Mouse (Mus musculus): ENCODE data around the gene Bcorl1. TPM values are rescaled to one million over a fixed set of nuclear protein-coding genes. Genes with fewer than 3 reads are reported as not detected.
"Not testable (repeated sequence)": the region's sequence is repeated elsewhere in the genome, so short reads cannot be mapped to it uniquely, and the experiment has no call there.

Bcorl1 gene
- polyA plus RNA-seq, 1 experiment from 2014 or later = 7.6 TPM

DNA sequence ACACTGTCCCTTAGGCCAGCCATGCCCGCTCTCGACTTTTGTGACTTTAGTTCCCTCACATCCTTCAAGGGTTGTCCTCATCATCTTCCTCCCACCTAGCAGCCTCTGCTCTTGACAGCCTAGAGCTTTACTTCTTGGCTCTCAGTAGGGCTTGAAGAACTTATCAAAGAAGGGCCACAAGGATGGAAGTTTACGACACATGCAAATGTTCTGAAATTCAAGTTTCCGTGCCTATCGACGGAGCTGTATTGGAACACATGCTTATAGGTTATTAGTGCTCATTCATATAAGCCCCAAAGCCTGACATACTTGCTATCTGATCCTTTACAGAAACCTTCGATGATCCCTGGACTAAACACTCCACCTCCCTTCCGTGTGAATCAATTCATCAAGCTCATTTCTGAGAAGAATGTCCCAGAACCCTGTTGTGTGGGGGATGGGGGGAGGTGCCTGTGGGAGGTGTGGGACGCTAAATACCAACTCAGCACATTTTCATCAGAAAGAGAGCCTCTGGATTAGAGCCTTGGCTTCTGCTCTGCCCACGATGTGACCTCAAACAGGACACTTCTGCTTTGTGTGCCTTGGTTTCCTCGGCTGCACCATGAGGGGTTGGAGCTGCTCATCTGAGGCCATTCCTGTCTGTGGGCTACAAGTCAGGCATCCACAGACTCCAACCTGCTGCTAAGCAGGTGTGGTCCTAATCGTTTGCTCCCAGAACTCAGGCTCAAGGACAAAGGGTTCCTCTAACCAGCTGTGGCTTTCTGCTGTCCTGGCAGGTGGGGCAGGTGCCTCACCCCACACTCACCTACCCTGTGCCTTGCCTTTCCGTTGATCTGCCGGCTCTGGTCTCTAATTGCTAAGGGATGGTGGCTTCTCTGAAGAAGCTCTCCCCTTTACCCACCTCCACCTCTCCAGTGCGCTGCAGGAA lies 91.7 kb downstream of the Bcorl1 start:
- Histone ChIP-seq H3K4me2 (no peak overlapping the region), H3K27me3 (no peaks in the 10 kb centered on the region), H3K36me3 (no peaks in the 10 kb centered on the region), H3K4me1 (replicated peaks) (no peaks in the 10 kb centered on the region), H3K27ac (no peak overlapping the region), H3K9me3 (no peaks in the 10 kb centered on the region), H3K9ac (no peak overlapping the region), H3K4me3 (no peak overlapping the region)
- no peak for ATAC-seq (ENCODE audit: low FRiP score)
- 68% methylated on average over 15 of the region's 15 CpGs for WGBS

DNA sequence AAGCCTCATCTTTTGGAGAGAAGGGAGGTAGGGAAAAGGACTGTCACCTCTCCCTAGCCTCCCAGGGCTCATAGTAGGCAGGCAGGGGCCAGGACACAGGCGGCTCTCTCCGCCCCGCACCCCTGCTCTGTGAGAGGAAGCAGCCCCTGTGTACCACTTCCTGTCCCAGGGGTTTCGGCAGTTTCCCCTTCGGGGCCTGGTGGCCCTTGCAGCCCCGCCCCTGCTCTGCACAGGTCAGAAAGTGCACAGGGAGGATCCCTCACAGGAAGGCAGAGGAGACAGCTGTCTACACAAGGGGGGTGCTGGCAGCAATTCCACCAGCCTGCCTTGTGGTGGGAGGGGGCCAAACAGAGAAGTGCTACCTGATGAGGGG lies 92.4 kb downstream of the Bcorl1 start:
- Histone ChIP-seq H3K4me1 (replicated peaks) (no peaks in the 10 kb centered on the region), H3K9me3 (no peaks in the 10 kb centered on the region), H3K4me3 (no peak overlapping the region), H3K27me3 (no peaks in the 10 kb centered on the region), H3K4me2 (no peak overlapping the region), H3K36me3 (no peaks in the 10 kb centered on the region), H3K27ac (no peak overlapping the region), H3K9ac (no peak overlapping the region)
- WGBS = 66% methylated on average over 6 of the region's 6 CpGs
- no peak for ATAC-seq (ENCODE audit: low FRiP score)

DNA sequence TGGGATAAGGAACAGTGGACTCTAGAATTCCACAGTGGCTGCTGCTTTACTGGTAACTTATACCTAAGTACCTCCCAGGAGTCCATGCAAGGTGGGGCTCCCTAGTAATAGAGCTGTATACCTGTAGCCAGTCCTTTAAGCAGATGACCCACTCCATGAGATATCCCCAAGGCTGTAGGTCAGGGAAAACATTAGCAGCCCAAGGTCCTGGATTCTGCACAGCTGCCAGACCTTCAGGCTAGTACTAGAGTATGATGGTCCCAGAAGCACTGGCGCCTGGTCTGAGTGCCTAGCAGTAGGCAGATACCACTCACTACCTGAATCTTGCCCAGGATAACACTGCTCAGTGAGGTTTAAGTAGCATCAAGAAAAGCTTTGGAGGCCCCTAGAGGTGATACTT lies 93.1 kb downstream of the Bcorl1 start:
- Histone ChIP-seq H3K27ac (no peak overlapping the region), H3K4me2 (no peak overlapping the region), H3K36me3 (no peaks in the 10 kb centered on the region), H3K27me3 (no peaks in the 10 kb centered on the region), H3K9me3 (no peaks in the 10 kb centered on the region), H3K4me3 (no peak overlapping the region), H3K9ac (no peak overlapping the region), H3K4me1 (replicated peaks) (no peaks in the 10 kb centered on the region)
- ATAC-seq (ENCODE audit: low FRiP score) = no peak
- whole genome bisulfite sequencing = 90% methylated on average over 1 of the region's 1 CpGs

DNA sequence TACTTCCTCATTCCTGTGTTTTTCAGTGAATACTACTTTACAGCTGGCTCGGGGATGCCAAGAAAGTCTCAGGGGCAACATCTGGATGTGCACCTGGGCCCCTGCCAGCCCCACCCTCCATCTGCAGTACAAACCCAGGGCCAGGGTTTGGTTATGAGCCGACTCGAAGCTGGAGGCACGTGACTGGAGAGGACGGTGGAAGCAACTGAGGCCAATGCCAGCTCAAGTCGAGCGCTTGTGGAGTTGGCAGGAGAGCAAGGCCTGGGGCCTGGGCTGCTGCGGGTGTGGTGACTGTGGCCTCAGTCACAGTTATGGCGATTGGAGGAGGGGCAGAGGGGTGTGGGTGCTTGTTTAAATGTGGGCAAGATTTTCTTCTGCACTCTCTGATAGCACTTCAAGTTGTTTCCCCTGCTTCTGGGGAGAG lies 94.3 kb downstream of the Bcorl1 start:
- no peak for ATAC-seq (ENCODE audit: low FRiP score)
- no peaks in the 10 kb centered on the region for H3K4me1 ChIP-seq (replicated peaks)
- H3K4me2 ChIP-seq = no peak overlapping the region
- H3K9ac ChIP-seq = no peak overlapping the region
- H3K27me3 ChIP-seq = no peaks in the 10 kb centered on the region
- no peaks in the 10 kb centered on the region for H3K36me3 ChIP-seq
- H3K9me3 ChIP-seq = no peaks in the 10 kb centered on the region
- WGBS = 84% methylated on average over 9 of the region's 9 CpGs
- H3K27ac ChIP-seq = no peak overlapping the region
- H3K4me3 ChIP-seq = no peak overlapping the region

DNA sequence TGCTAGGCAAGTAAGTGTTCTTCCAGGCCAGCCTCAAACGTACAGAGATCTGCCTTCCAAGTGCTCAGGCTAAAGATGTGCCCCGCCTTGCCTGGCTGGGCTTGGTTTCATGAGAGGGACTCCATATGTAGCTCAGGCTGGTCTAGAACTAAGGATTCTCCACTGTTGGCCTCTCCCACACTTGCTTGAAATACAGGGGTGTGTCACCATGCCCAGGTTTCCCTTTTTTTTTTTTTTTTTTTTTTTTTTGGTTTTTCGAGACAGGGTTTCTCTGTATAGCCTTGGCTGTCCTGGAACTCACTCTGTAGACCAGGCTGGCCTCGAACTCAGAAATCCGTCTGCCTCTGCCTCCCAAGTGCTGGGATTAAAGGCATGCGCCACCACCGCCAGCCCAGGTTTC lies 94.9 kb downstream of the Bcorl1 start:
- H3K9me3 ChIP-seq; H3K36me3 ChIP-seq; H3K4me2 ChIP-seq; H3K27ac ChIP-seq; H3K4me3 ChIP-seq; ATAC-seq (ENCODE audit: low FRiP score); H3K27me3 ChIP-seq; H3K9ac ChIP-seq; H3K4me1 ChIP-seq (replicated peaks): not testable (repeated sequence)
- WGBS = 95% methylated on average over 5 of the region's 7 CpGs

DNA sequence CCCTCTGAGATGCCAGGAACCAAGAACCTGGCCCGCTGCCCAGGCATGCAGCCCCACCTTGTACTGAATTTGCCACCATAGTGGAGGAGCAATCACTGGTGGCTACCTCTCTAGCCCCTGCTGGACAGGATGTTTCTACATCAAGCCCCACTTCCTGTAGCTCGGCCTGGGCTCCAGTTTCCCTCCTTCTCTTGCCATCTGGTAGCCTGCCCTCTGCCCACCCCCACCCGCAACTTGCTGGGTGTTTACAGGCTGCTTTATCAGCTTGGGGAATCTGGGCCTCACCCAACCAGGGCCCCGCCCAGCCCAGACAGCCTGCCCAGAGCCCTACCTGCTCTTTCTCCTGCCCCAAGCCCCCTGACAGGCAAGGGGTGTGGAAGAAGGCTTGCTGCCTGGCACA lies 97.9 kb downstream of the Bcorl1 start:
- Histone ChIP-seq H3K4me1 (replicated peaks) (no peaks in the 10 kb centered on the region), H3K9me3 (no peaks in the 10 kb centered on the region), H3K4me3 (no peak overlapping the region), H3K36me3 (no peaks in the 10 kb centered on the region), H3K27ac (no peak overlapping the region), H3K4me2 (no peak overlapping the region), H3K9ac (no peak overlapping the region), H3K27me3 (no peaks in the 10 kb centered on the region)
- ATAC-seq (ENCODE audit: low FRiP score) = no peak
- 81% methylated on average over 4 of the region's 4 CpGs for WGBS

DNA sequence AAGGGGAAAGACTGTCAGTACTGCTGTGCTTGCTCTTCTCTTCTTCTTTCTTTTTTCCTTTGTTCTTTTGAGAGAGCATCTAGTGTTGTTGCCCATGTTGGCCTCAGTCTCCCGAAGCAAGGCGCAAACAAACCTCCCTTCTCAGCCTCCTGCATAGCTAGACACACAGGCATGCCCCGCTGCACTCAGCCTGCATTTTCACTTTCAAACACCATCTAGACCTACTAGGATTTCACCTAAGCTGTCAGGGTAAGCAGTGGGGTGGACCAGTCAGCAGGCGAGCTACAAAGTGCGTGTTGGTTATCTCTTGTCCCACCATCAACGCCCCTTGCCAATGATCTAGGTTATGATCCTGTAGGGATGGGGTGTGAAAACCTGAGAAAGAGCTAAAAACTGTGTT lies 100.4 kb downstream of the Bcorl1 start:
- Histone ChIP-seq H3K36me3 (no peaks in the 10 kb centered on the region), H3K4me2 (no peak overlapping the region), H3K9ac (no peak overlapping the region), H3K4me3 (no peak overlapping the region), H3K27ac (no peak overlapping the region), H3K27me3 (no peaks in the 10 kb centered on the region), H3K4me1 (replicated peaks) (no peaks in the 10 kb centered on the region), H3K9me3 (no peaks in the 10 kb centered on the region)
- no peak for ATAC-seq (ENCODE audit: low FRiP score)
- 84% methylated on average over 6 of the region's 6 CpGs for WGBS

DNA sequence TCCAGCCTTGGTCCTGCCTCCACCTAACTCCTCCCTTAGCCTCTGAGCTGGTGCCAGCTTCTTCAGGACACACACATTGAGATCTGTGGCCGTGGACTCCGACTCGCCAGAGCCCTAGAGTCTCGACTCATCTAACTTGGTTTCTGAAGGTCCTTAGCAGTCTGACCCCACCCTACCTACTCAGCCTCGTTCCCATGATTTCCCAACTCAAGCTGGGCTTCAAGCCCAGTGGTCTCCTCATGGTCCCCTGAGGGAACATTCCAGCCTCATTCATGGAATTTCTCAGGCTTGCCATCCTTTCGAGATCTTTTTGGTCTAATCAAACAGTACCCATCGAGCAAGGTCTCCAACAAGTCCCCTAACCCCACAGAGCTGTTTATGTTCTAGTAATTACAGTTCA lies 100.8 kb downstream of the Bcorl1 start:
- Histone ChIP-seq H3K27ac (no peak overlapping the region), H3K4me3 (no peak overlapping the region), H3K27me3 (no peaks in the 10 kb centered on the region), H3K9ac (no peak overlapping the region), H3K4me1 (replicated peaks) (no peaks in the 10 kb centered on the region), H3K36me3 (no peaks in the 10 kb centered on the region), H3K9me3 (no peaks in the 10 kb centered on the region), H3K4me2 (no peak overlapping the region)
- no peak for ATAC-seq (ENCODE audit: low FRiP score)
- WGBS = 80% methylated on average over 7 of the region's 7 CpGs

DNA sequence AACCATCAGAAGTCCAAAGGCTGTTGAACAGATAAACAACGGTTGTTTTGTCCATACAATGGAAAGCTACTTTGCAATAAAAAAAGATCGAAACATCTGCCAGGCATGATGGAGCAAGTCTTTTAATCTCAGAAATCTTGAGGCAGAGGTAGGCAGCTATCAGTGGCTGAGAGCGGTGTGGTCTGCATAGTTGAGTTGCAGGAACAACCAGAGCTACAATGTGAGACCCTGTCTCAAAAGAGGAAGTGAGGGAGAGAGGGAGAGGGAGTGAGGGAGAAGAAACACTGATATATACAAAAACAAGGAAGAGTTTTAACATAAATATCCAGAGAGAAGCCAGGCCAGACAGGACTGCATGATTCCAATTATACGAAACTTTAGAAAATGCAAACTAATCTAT lies 103.5 kb downstream of the Bcorl1 start:
- WGBS = 88% methylated on average over 4 of the region's 4 CpGs
- H3K4me1 ChIP-seq (replicated peaks) = no peaks in the 10 kb centered on the region; the same call in 1 of the 2 replicates
- ATAC-seq (ENCODE audit: low FRiP score) = no peak

DNA sequence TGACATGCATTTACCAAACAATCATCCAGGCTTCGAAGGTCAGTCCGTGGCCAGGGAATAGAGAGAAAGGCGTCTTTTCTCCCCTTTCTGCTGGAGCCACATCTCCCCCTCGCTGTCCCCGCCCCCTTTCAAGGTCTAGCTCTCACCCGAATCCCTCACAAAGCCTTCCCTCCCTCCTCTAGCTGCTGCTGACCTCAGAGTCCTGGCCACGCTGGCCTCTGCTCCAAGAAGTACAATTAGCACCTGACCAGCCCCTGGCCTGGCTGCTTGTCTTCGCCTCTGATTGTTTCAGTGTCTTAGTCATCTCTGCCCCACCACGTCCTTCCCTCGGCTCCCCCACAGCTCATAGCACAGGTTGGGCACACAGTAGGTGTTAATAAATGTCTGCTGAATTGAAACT lies 108.5 kb downstream of the Bcorl1 start:
- Histone ChIP-seq H3K9ac (no peak overlapping the region), H3K4me1 (replicated peaks) (peaks cover 6% of the 10 kb centered on the region; the same call in 1 of the 2 replicates), H3K9me3 (no peaks in the 10 kb centered on the region), H3K4me3 (no peak overlapping the region), H3K27ac (no peak overlapping the region), H3K27me3 (peaks cover 32% of the 10 kb centered on the region), H3K36me3 (no peaks in the 10 kb centered on the region), H3K4me2 (no peak overlapping the region)
- no peak for ATAC-seq (ENCODE audit: low FRiP score)
- WGBS = 22% methylated on average over 10 of the region's 10 CpGs

More for the DNA sequence above, 103.5 kb downstream of the Bcorl1 start:
- Histone ChIP-seq H3K4me3 (no peak overlapping the region), H3K4me2 (no peak overlapping the region), H3K9ac (no peak overlapping the region), H3K36me3 (no peaks in the 10 kb centered on the region), H3K27ac (no peak overlapping the region), H3K27me3 (no peaks in the 10 kb centered on the region), H3K9me3 (no peaks in the 10 kb centered on the region)

DNA sequence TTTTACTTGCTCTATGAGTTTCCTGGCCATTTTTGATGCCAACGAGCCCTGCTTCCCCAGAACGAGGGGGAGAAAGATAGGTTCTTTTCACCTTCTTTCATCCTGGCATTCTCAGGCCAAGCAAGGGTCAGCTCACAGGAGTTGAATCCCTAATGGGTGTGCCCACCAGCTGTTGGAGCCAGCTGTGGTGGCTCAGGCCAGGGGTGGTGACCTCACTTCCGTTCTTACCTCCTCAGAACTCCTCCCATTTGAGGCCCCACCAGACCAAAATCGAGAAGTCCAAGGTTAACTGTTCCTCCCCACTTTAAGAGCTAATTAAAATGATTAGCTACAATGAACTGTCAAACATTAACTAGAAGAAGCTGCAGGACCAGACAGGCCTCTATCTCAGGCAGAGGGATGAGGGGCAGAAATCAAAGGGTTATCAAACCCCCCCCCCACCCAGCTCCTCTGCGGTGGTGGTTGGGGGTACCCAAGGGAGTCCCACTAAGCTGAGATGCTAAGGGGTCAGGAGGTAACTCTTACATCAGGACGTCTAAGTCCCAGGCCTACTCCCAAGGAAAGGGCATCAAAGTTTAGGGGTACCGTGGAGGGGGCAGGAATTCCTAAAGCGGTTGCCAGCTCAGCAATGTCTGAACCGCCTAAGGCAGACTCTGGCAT lies 111.2 kb downstream of the Bcorl1 start:
- H3K4me3 ChIP-seq = peak overlapping the region; percentile 40; the same call in 1 of the 2 replicates

DNA sequence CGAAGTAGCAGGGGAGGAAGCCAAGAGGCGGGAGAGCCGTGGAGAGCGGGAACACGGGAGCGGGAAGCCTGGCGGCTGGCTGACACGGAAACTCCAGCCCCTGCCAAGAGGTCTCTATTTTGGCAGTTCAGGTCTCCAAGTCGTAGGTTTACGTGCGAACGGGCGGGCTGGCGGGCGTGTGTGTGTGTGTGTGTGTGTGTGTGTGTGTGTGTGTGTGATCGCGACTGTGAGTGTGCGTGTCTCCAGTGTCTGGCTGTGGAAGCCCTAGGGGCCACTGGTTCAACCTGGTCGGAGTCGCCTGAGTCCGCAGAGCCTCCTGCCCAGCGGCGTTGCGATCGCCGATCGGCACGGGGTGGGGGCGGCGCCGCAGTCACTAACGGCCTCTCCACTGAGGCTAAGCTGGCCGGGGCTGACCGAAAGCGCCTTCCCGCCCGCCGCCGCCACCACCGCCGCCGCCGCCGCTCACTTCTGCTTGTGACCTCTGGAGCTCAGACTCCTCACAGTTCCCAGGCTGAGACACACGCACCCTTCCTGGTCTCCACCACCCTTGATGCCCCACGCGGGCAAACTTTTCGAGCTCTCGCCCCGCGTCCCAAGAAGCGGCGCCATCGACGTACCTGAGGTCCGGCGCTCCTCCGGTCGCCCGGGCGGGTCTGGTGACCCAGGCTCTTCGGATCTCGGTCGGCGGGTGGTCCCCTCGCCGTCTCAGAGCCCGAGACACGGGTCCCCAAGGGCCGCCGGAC lies 111.9 kb downstream of the Bcorl1 start:
- Histone ChIP-seq H3K36me3 (no peaks in the 10 kb centered on the region), H3K27me3 (peaks cover 54% of the 10 kb centered on the region), H3K9me3 (no peaks in the 10 kb centered on the region), H3K4me2 (peak overlapping the region; percentile 48), H3K27ac (no peak overlapping the region), H3K4me1 (replicated peaks) (peaks cover 6% of the 10 kb centered on the region; the same call in 1 of the 2 replicates), H3K9ac (0 out of 2 replicates have a peak overlapping the region, but pooled peaks have one; percentile 39), H3K4me3 (peak overlapping the region; percentile 40)
- WGBS = 21% methylated on average over 52 of the region's 71 CpGs
- ATAC-seq (ENCODE audit: low FRiP score) = 0 out of 2 replicates have a peak, but pooled peaks have one; percentile 57

More for the DNA sequence above, 111.2 kb downstream of the Bcorl1 start:
- Histone ChIP-seq H3K27me3 (peaks cover 54% of the 10 kb centered on the region), H3K27ac (no peak overlapping the region), H3K36me3 (no peaks in the 10 kb centered on the region), H3K9me3 (no peaks in the 10 kb centered on the region), H3K9ac (no peak overlapping the region), H3K4me2 (peak overlapping the region; percentile 48), H3K4me1 (replicated peaks) (peaks cover 6% of the 10 kb centered on the region; the same call in 1 of the 2 replicates)
- ATAC-seq (ENCODE audit: low FRiP score) = no peak
- 23% methylated on average over 9 of the region's 9 CpGs for WGBS

Measured in hindbrain, embryonic 13.5 days (tissue).